Mouse (Mus musculus) testis, adult 2 months (tissue): ENCODE measurements around the gene Ap1m2.

Experiments used
- CTCF ChIP-seq: fragments of 200-500 bp; IDR thresholded peaks from 2 replicates; pipeline ENCODE4 v1.5.1; 2012; ENCODE audit warnings: low read depth, mild to moderate bottlenecking, inconsistent platforms, low read length, moderate library complexity; ENCODE audit not compliant: control insufficient read depth, insufficient read depth, insufficient replicate concordance
- POLR2A ChIP-seq: fragments of 200-500 bp; IDR thresholded peaks from 2 replicates; pipeline ENCODE4 v1.6.1; 2012; ENCODE audit warnings: low read depth, mild to moderate bottlenecking, inconsistent platforms, low read length, moderate library complexity; ENCODE audit not compliant: control insufficient read depth

- no peak for TF ChIP-seq CTCF
- TF ChIP-seq POLR2A, result no peak
Measured at GRCm38 (mm10) chr9:21292271-21292670, 19.9 kb downstream of the Ap1m2 start.
